11 mouse cellular contexts compared by ENCODE assay signal in genomic region chr17:45586449-45586837, GRCm38 (mm10). TPM values are rescaled to one million over a fixed set of nuclear protein-coding genes. Genes with fewer than 3 reads are reported as not detected.
DNase-seq lines count a peak whose midpoint lies in the region; ATAC-seq and TF ChIP-seq lines count a peak whose summit lies in the region.
"Had no signal": no experiment of that assay in that cellular context is flagged by ENCODE, and none has a peak within 500 bp of the region (broad histone marks: within the 10 kb centered on the region; RNA-seq: fewer than 3 reads in every experiment).

No protein-coding gene starts in this region.

- DNase-seq in forebrain, postnatal 0 days = no peak
- DNase-seq in lung, postnatal 0 days (ENCODE audit: low spot score) = no peak
- no peak for DNase-seq in lung, postnatal 14 days
- DNase-seq in splenic B cell, adult 2 months (ENCODE audit: low read depth, low spot score) = peak; percentile 33
- no peak for DNase-seq in left cerebral cortex, postnatal 10 days (ENCODE audit: extremely low spot score in 1 of 2, low spot score in 2 of 2)
- no peak for DNase-seq in layer of hippocampus, postnatal 10 days (ENCODE audit: low spot score in 2 of 2)

- TF ChIP-seq POLR2A in bone marrow macrophage, adult 2 months (IDR thresholded peaks at IDR 0.05; ENCODE audit: borderline replicate concordance, low read depth, low read length) = no peak

- no peak for TF ChIP-seq EP300 in lung, postnatal 0 days (IDR thresholded peaks at IDR 0.05)

- no peak overlapping the region for H3K9ac ChIP-seq in forebrain, postnatal 0 days
- H3K9ac ChIP-seq in forebrain, embryonic 16.5 days (replicated peaks; ENCODE audit: low read depth, low read length) = no peak overlapping the region
- no peak overlapping the region for H3K9ac ChIP-seq in lung, postnatal 0 days (replicated peaks; ENCODE audit: low read depth)
- H3K9ac ChIP-seq: embryonic facial prominence, embryonic 12.5 days; limb, embryonic 12.5 days had no signal

- no peak overlapping the region for H3K27ac ChIP-seq in forebrain, postnatal 0 days (ENCODE audit: low read depth, low read length)
- H3K27ac ChIP-seq in forebrain, embryonic 16.5 days (ENCODE audit: low read length) = no peak overlapping the region
- H3K27ac ChIP-seq in lung, postnatal 0 days (ENCODE audit: low read length) = peak overlapping the region; percentile 83
- H3K27ac ChIP-seq in bone marrow macrophage, adult 2 months (ENCODE audit: insufficient read depth, low read depth, low read length) = no peak overlapping the region

- peak; percentile 48 for TF ChIP-seq CTCF in forebrain, postnatal 0 days (IDR thresholded peaks at IDR 0.05; ENCODE audit: low read depth)
- TF ChIP-seq CTCF in lung, postnatal 0 days (IDR thresholded peaks at IDR 0.05) = peak; percentile 60
- peak; percentile 42; the same call in 1 of the 2 replicates for TF ChIP-seq CTCF in bone marrow macrophage, adult 2 months (IDR thresholded peaks at IDR 0.05; ENCODE audit: low read depth, low read length)

- no peaks in the 10 kb centered on the region for H3K27me3 ChIP-seq in forebrain, postnatal 0 days (ENCODE audit: insufficient read depth, low read length)
- H3K27me3 ChIP-seq in forebrain, embryonic 16.5 days (replicated peaks; ENCODE audit: control insufficient read depth, insufficient read depth, low read length) = no peaks in the 10 kb centered on the region
- H3K27me3 ChIP-seq in lung, postnatal 0 days (replicated peaks; ENCODE audit: insufficient read depth, low read length) = no peaks in the 10 kb centered on the region
- H3K27me3 ChIP-seq in splenic B cell, adult 2 months (ENCODE audit: control insufficient read depth, insufficient read depth, low read length, poor library complexity, severe bottlenecking) = no peaks in the 10 kb centered on the region
- H3K27me3 ChIP-seq: embryonic facial prominence, embryonic 12.5 days; limb, embryonic 12.5 days had no signal

- H3K4me3 ChIP-seq in forebrain, postnatal 0 days (ENCODE audit: low read depth, low read length) = no peak overlapping the region
- H3K4me3 ChIP-seq in forebrain, embryonic 16.5 days (replicated peaks; ENCODE audit: low read length) = no peak overlapping the region
- H3K4me3 ChIP-seq in lung, postnatal 0 days (ENCODE audit: low read depth, low read length) = no peak overlapping the region
- no peak overlapping the region for H3K4me3 ChIP-seq in bone marrow macrophage, adult 2 months (ENCODE audit: insufficient read depth, low read length)
- H3K4me3 ChIP-seq: embryonic facial prominence, embryonic 12.5 days; limb, embryonic 12.5 days had no signal

- over 99% methylated on average over 3 of the region's 3 CpGs for WGBS in forebrain, postnatal 0 days
- 98% methylated on average over 3 of the region's 3 CpGs for WGBS in forebrain, embryonic 16.5 days
- WGBS in lung, postnatal 0 days = 97% methylated on average over 3 of the region's 3 CpGs

- intact Hi-C loops in left cerebral cortex, postnatal 10 days (cut with DNase I) = no loop called here

- no peak overlapping the region for H3K4me2 ChIP-seq in forebrain, postnatal 0 days (ENCODE audit: low read depth)
- no peak overlapping the region for H3K4me2 ChIP-seq in forebrain, embryonic 16.5 days (ENCODE audit: low read length)
- H3K4me2 ChIP-seq in lung, postnatal 0 days (replicated peaks; ENCODE audit: low read depth, low read length) = no peak overlapping the region
- H3K4me2 ChIP-seq: embryonic facial prominence, embryonic 12.5 days; limb, embryonic 12.5 days had no signal

- ATAC-seq in forebrain, postnatal 0 days = no peak
- no peak for ATAC-seq in forebrain, embryonic 16.5 days
- ATAC-seq in lung, postnatal 0 days = no peak

- no peaks in the 10 kb centered on the region for H3K9me3 ChIP-seq in forebrain, postnatal 0 days (ENCODE audit: low read length)
- H3K9me3 ChIP-seq in forebrain, embryonic 16.5 days (ENCODE audit: control insufficient read depth, low read length) = no peaks in the 10 kb centered on the region
- H3K9me3 ChIP-seq in lung, postnatal 0 days (ENCODE audit: low read length) = no peaks in the 10 kb centered on the region

- H3K4me1 ChIP-seq in forebrain, postnatal 0 days (ENCODE audit: insufficient read depth) = no peaks in the 10 kb centered on the region
- H3K4me1 ChIP-seq in forebrain, embryonic 16.5 days (replicated peaks; ENCODE audit: control insufficient read depth, insufficient read depth, low read length) = peaks cover 7% of the 10 kb centered on the region
- peaks cover 26% of the 10 kb centered on the region for H3K4me1 ChIP-seq in lung, postnatal 0 days (ENCODE audit: insufficient read depth, low read depth, low read length)
- peaks cover 40% of the 10 kb centered on the region for H3K4me1 ChIP-seq in bone marrow macrophage, adult 2 months (ENCODE audit: control insufficient read depth, insufficient read depth, low read length)

- H3K36me3 ChIP-seq in forebrain, postnatal 0 days (ENCODE audit: insufficient read depth) = peaks cover 19% of the 10 kb centered on the region
- H3K36me3 ChIP-seq in forebrain, embryonic 16.5 days (ENCODE audit: control insufficient read depth, insufficient read depth) = peaks cover 8% of the 10 kb centered on the region; the same call in 1 of the 2 replicates
- H3K36me3 ChIP-seq in lung, postnatal 0 days (ENCODE audit: insufficient read depth, low read length) = no peaks in the 10 kb centered on the region
- H3K36me3 ChIP-seq in splenic B cell, adult 2 months (ENCODE audit: control insufficient read depth, insufficient read depth, low read length, poor library complexity, severe bottlenecking) = no peaks in the 10 kb centered on the region

RNA-seq across cellular contexts. Expression of gene Slc29a1, which starts 13.0 kb away (rescaled TPM):
- total RNA-seq in forebrain, postnatal 0 days (2014; rRNA removed) = 68.3 and 84.5 TPM in 2 replicates
- polyA plus RNA-seq in forebrain, postnatal 0 days (2015; fragmentation: Nextera tagmentation; extraction: Ambion mirVana) = 76.2 and 84.4 TPM in 2 replicates
- polyA plus RNA-seq in forebrain, embryonic 16.5 days (2015; fragmentation: Nextera tagmentation; extraction: Ambion mirVana) = 79.7 and 85.1 TPM in 2 replicates
- 99.8 and 120 TPM in 2 replicates for polyA plus RNA-seq in lung, postnatal 0 days (2015; fragmentation: Nextera tagmentation; extraction: Ambion mirVana)
- 88.6 and 93.9 TPM in 2 replicates for polyA plus RNA-seq in bone marrow macrophage, adult 2 months (2012; ENCODE audit: insufficient read depth, insufficient read length, missing spikeins)
- total RNA-seq in left cerebral cortex, postnatal 10 days (2021) = 10 to 100 TPM; 30.3 to 33.3 TPM
- 10 to 100 TPM; 27.1 to 37.0 TPM for total RNA-seq in layer of hippocampus, postnatal 10 days (2021)

RNA-seq across cellular contexts. Expression of gene Hsp90ab1, which starts 13.4 kb away (rescaled TPM):
- 1,283 and 1,351 TPM in 2 replicates for total RNA-seq in forebrain, postnatal 0 days (2014; rRNA removed)
- polyA plus RNA-seq in forebrain, postnatal 0 days (2015; fragmentation: Nextera tagmentation; extraction: Ambion mirVana) = 1,258 and 1,497 TPM in 2 replicates
- 1,528 and 1,563 TPM in 2 replicates for polyA plus RNA-seq in forebrain, embryonic 16.5 days (2015; fragmentation: Nextera tagmentation; extraction: Ambion mirVana)
- polyA plus RNA-seq in lung, postnatal 0 days (2015; fragmentation: Nextera tagmentation; extraction: Ambion mirVana) = 607 and 696 TPM in 2 replicates
- polyA plus RNA-seq in bone marrow macrophage, adult 2 months (2012; ENCODE audit: insufficient read depth, insufficient read length, missing spikeins) = 586 and 617 TPM in 2 replicates
- total RNA-seq in left cerebral cortex, postnatal 10 days (2021) = 1,000 to 10,000 TPM; 1,675 to 1,723 TPM
- 1,000 to 10,000 TPM; 1,612 to 1,800 TPM for total RNA-seq in layer of hippocampus, postnatal 10 days (2021)

RNA-seq across cellular contexts. Expression of gene Mymx, which starts 15.5 kb away (rescaled TPM):
- not detected in 2 replicates for total RNA-seq in forebrain, postnatal 0 days (2014; rRNA removed)
- polyA plus RNA-seq in forebrain, postnatal 0 days (2015; fragmentation: Nextera tagmentation; extraction: Ambion mirVana) = not detected in 2 replicates
- not detected in 2 replicates for polyA plus RNA-seq in forebrain, embryonic 16.5 days (2015; fragmentation: Nextera tagmentation; extraction: Ambion mirVana)
- polyA plus RNA-seq in lung, postnatal 0 days (2015; fragmentation: Nextera tagmentation; extraction: Ambion mirVana) = not detected in 2 replicates
- not detected in 2 replicates for polyA plus RNA-seq in bone marrow macrophage, adult 2 months (2012; ENCODE audit: insufficient read depth, insufficient read length, missing spikeins)
- total RNA-seq in left cerebral cortex, postnatal 10 days (2021) = not detected
- not detected for total RNA-seq in layer of hippocampus, postnatal 10 days (2021)
- polyA plus RNA-seq: heart, embryonic 14.5 days had no signal

RNA-seq across cellular contexts. Expression of gene Slc35b2, which starts 22.8 kb away (rescaled TPM):
- 80.9 and 87.0 TPM in 2 replicates for total RNA-seq in forebrain, postnatal 0 days (2014; rRNA removed)
- 83.8 and 89.6 TPM in 2 replicates for polyA plus RNA-seq in forebrain, postnatal 0 days (2015; fragmentation: Nextera tagmentation; extraction: Ambion mirVana)
- 91.5 and 93.3 TPM in 2 replicates for polyA plus RNA-seq in forebrain, embryonic 16.5 days (2015; fragmentation: Nextera tagmentation; extraction: Ambion mirVana)
- 84.8 and 85.1 TPM in 2 replicates for polyA plus RNA-seq in lung, postnatal 0 days (2015; fragmentation: Nextera tagmentation; extraction: Ambion mirVana)
- 73.7 and 83.1 TPM in 2 replicates for polyA plus RNA-seq in bone marrow macrophage, adult 2 months (2012; ENCODE audit: insufficient read depth, insufficient read length, missing spikeins)
- total RNA-seq in left cerebral cortex, postnatal 10 days (2021) = 10 to 100 TPM; 43.8 to 46.7 TPM
- total RNA-seq in layer of hippocampus, postnatal 10 days (2021) = 10 to 100 TPM; 47.4 TPM

RNA-seq across cellular contexts. Expression of gene Nfkbie, which starts 30.9 kb away (rescaled TPM):
- total RNA-seq in forebrain, postnatal 0 days (2014; rRNA removed) = 2.8 and 3.1 TPM in 2 replicates
- 2.2 and 2.7 TPM in 2 replicates for polyA plus RNA-seq in forebrain, postnatal 0 days (2015; fragmentation: Nextera tagmentation; extraction: Ambion mirVana)
- polyA plus RNA-seq in forebrain, embryonic 16.5 days (2015; fragmentation: Nextera tagmentation; extraction: Ambion mirVana) = 3.9 and 5.0 TPM in 2 replicates
- polyA plus RNA-seq in lung, postnatal 0 days (2015; fragmentation: Nextera tagmentation; extraction: Ambion mirVana) = 2.4 and 5.0 TPM in 2 replicates
- 27.0 and 30.8 TPM in 2 replicates for polyA plus RNA-seq in bone marrow macrophage, adult 2 months (2012; ENCODE audit: insufficient read depth, insufficient read length, missing spikeins)
- total RNA-seq in left cerebral cortex, postnatal 10 days (2021) = 1 to 10 TPM; 2.5 to 2.6 TPM
- 1 to 10 TPM; 3.5 to 3.9 TPM for total RNA-seq in layer of hippocampus, postnatal 10 days (2021)
